15 mouse cellular contexts compared by ENCODE assay signal in the genomic region with DNA sequence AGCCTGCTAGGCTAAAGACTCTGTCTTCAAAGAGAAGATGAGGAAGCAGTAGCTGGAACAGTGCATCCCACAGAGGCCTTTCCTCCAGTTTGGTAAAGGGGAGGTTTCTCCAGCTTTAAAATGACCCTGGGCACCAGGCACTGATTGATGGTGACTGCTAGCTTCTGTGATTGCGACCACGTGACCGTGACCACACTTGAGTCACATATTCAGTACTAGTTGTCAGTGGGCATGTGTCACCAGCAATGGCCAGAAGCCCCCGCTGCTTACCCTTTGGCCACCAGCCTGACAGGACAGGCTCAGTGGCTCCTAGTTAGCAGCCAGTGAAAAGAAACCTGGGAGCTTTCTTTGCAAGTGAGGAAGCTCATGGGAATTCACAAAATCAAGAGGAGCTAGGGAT. TPM values are rescaled to one million over a fixed set of nuclear protein-coding genes. Genes with fewer than 3 reads are reported as not detected.
DNase-seq lines count a peak whose midpoint lies in the region; ATAC-seq and TF ChIP-seq lines count a peak whose summit lies in the region.
"Had no signal": no experiment of that assay in that cellular context is flagged by ENCODE, and none has a peak within 500 bp of the region (broad histone marks: within the 10 kb centered on the region; RNA-seq: fewer than 3 reads in every experiment).

No protein-coding gene starts in this region.

- no peaks in the 10 kb centered on the region for H3K9me3 ChIP-seq in intestine, postnatal 0 days (ENCODE audit: control insufficient read depth)
- H3K9me3 ChIP-seq: hindbrain, embryonic 12.5 days; stomach, embryonic 15.5 days had no signal

- no peak overlapping the region for H3K27ac ChIP-seq in intestine, postnatal 0 days (ENCODE audit: low read depth, low read length)
- H3K27ac ChIP-seq: hindbrain, embryonic 12.5 days; stomach, embryonic 15.5 days had no signal

- peak; percentile 34 for DNase-seq in lung, postnatal 10 days
- DNase-seq in lung, postnatal 14 days, result no peak
- peak; percentile 71 for DNase-seq in Muller cell, postnatal 12 days (ENCODE audit: inconsistent ontology term)
- DNase-seq in adrenal gland, postnatal 25 days, result peak; percentile 73
- peak; percentile 52 to 58 for DNase-seq in natural killer cell, adult 2 months (ENCODE audit: low spot score in 2 of 2)
- no peak for DNase-seq in testis, postnatal 10 days (ENCODE audit: low spot score)
- DNase-seq: cerebellum, postnatal 36 days; kidney, adult 18-20 months; right cerebral cortex, postnatal 25 days; thymus, postnatal 36 days had no signal

- no peak for TF ChIP-seq CTCF in intestine, postnatal 0 days (IDR thresholded peaks at IDR 0.05; ENCODE audit: low read depth)

- no peaks in the 10 kb centered on the region for H3K36me3 ChIP-seq in intestine, postnatal 0 days (ENCODE audit: control insufficient read depth, insufficient read depth)
- H3K36me3 ChIP-seq: hindbrain, embryonic 12.5 days; stomach, embryonic 15.5 days had no signal

- H3K27me3 ChIP-seq in intestine, postnatal 0 days (replicated peaks; ENCODE audit: control insufficient read depth, insufficient read depth, low read length), result no peaks in the 10 kb centered on the region
- H3K27me3 ChIP-seq: stomach, embryonic 15.5 days had no signal

- no peak overlapping the region for H3K9ac ChIP-seq in intestine, postnatal 0 days (ENCODE audit: low read depth, low read length)
- H3K9ac ChIP-seq: hindbrain, embryonic 12.5 days; stomach, embryonic 15.5 days had no signal

- no peak overlapping the region for H3K4me2 ChIP-seq in intestine, postnatal 0 days (replicated peaks; ENCODE audit: low read depth)
- H3K4me2 ChIP-seq: hindbrain, embryonic 12.5 days; liver, embryonic 11.5 days; stomach, embryonic 15.5 days had no signal

- no peak overlapping the region for H3K4me3 ChIP-seq in intestine, postnatal 0 days (ENCODE audit: low read depth, low read length)
- H3K4me3 ChIP-seq: hindbrain, embryonic 12.5 days; stomach, embryonic 15.5 days had no signal

- H3K4me1 ChIP-seq in intestine, postnatal 0 days (replicated peaks; ENCODE audit: control insufficient read depth, insufficient read depth, low read length), result no peaks in the 10 kb centered on the region

- WGBS in intestine, postnatal 0 days, result 89% methylated on average over 4 of the region's 4 CpGs

- ATAC-seq in intestine, postnatal 0 days, result no peak

RNA-seq across cellular contexts. Expression of a gene that starts 7.6 kb away (rescaled TPM):
- total RNA-seq in adrenal gland, postnatal 25 days (2021), result not detected in 2 replicates
- polyA plus RNA-seq in intestine, postnatal 0 days (2015; fragmentation: Nextera tagmentation; extraction: Ambion mirVana), result 0.07 TPM in 1 of 2 replicates, not detected in the other
- total RNA-seq: megakaryocyte progenitor cell, adult 5-6 weeks had no signal
- polyA plus RNA-seq: hindbrain, embryonic 12.5 days; liver, embryonic 11.5 days had no signal

RNA-seq across cellular contexts. Expression of a gene that starts 29.4 kb away (rescaled TPM):
- total RNA-seq in adrenal gland, postnatal 25 days (2021), result 2.1 and 2.9 TPM in 2 replicates
- polyA plus RNA-seq in intestine, postnatal 0 days (2015; fragmentation: Nextera tagmentation; extraction: Ambion mirVana), result 2.1 and 2.9 TPM in 2 replicates
- total RNA-seq: megakaryocyte progenitor cell, adult 5-6 weeks had no signal

RNA-seq across cellular contexts. Expression of a gene that starts 47.9 kb away (rescaled TPM):
- 1.0 and 4.9 TPM in 2 replicates for total RNA-seq in adrenal gland, postnatal 25 days (2021)
- polyA plus RNA-seq in intestine, postnatal 0 days (2015; fragmentation: Nextera tagmentation; extraction: Ambion mirVana), result 0.13 TPM in 1 of 2 replicates, not detected in the other
- total RNA-seq: megakaryocyte progenitor cell, adult 5-6 weeks had no signal
- polyA plus RNA-seq: liver, embryonic 11.5 days had no signal

RNA-seq across cellular contexts. Expression of a gene that starts 55.8 kb away (rescaled TPM):
- 9.6 and 13.5 TPM in 2 replicates for total RNA-seq in adrenal gland, postnatal 25 days (2021)
- polyA plus RNA-seq in intestine, postnatal 0 days (2015; fragmentation: Nextera tagmentation; extraction: Ambion mirVana), result 15.3 and 16.1 TPM in 2 replicates

RNA-seq across cellular contexts. Expression of a gene that starts 58.7 kb away (rescaled TPM):
- total RNA-seq in adrenal gland, postnatal 25 days (2021), result not detected in 2 replicates
- polyA plus RNA-seq in intestine, postnatal 0 days (2015; fragmentation: Nextera tagmentation; extraction: Ambion mirVana), result 0.65 TPM in 1 of 2 replicates, not detected in the other

Comparison
In these comparisons a context has a peak if more than half of its experiments do, and no peak if none do; other contexts are left out.
1. DNase-seq: peak in lung, postnatal 10 days (single experiment), Muller cell, postnatal 12 days (single experiment), adrenal gland, postnatal 25 days (single experiment) and natural killer cell, adult 2 months (2 of 2); none in lung, postnatal 14 days (single experiment) and testis, postnatal 10 days (single experiment).